23 mouse cellular contexts compared by ENCODE assay signal in genomic region chr19:5942581-5942980, GRCm38 (mm10). TPM values are rescaled to one million over a fixed set of nuclear protein-coding genes. Genes with fewer than 3 reads are reported as not detected.
"Had no signal": no experiment of that assay in that cellular context is flagged by ENCODE, and none has a peak within 500 bp of the region (broad histone marks: within the 10 kb centered on the region; RNA-seq: fewer than 3 reads in every experiment).

No protein-coding gene starts in this region.

- H3K4me3 ChIP-seq: limb, embryonic 10.5 days; liver, embryonic 15.5 days; megakaryocyte, embryonic 14.5 days; midbrain, embryonic 12.5 days; stomach, embryonic 15.5 days had no signal

- H3K9ac ChIP-seq: liver, embryonic 15.5 days; midbrain, embryonic 12.5 days; stomach, embryonic 15.5 days had no signal

- ATAC-seq: lung, postnatal 0 days; midbrain, embryonic 16.5 days had no signal

- H3K27me3 ChIP-seq: liver, embryonic 15.5 days; megakaryocyte, embryonic 14.5 days; midbrain, embryonic 12.5 days; stomach, embryonic 15.5 days had no signal

- H3K27ac ChIP-seq: kidney, postnatal 0 days; limb, embryonic 10.5 days; liver, embryonic 15.5 days; macrophage; midbrain, embryonic 12.5 days had no signal

- H3K9me3 ChIP-seq: limb, embryonic 10.5 days; liver, embryonic 15.5 days; megakaryocyte, embryonic 14.5 days; midbrain, embryonic 12.5 days; stomach, embryonic 15.5 days had no signal

- H3K4me2 ChIP-seq: liver, embryonic 11.5 days; liver, embryonic 15.5 days; midbrain, embryonic 12.5 days; stomach, embryonic 15.5 days had no signal

- DNase-seq: kidney, adult 9 months; kidney, postnatal 36 days; lung, adult 2 months; right cerebral cortex, postnatal 14 days; thymus, postnatal 36 days had no signal

RNA-seq across cellular contexts. Expression of gene Slc22a20, which starts 43.4 kb away (rescaled TPM):
- total RNA-seq: layer of hippocampus, adult 18-20 months; layer of hippocampus, postnatal 14 days; left cerebral cortex, adult 18-20 months; left cerebral cortex, postnatal 10 days had no signal
- polyA plus RNA-seq: kidney, postnatal 0 days; limb, embryonic 10.5 days; limb, embryonic 14.5 days; liver, embryonic 11.5 days; lung, adult 2 months; lung, postnatal 0 days; macrophage; midbrain, embryonic 12.5 days; midbrain, embryonic 16.5 days; neural tube, embryonic 14.5 days; spleen, adult 2 months; stomach, embryonic 15.5 days; thymus, postnatal 0 days had no signal
